Mouse (Mus musculus) testis, adult 2 months (tissue): ENCODE results near the gene Rsph1. TPM values are rescaled to one million over a fixed set of nuclear protein-coding genes. Genes with fewer than 3 reads are reported as not detected.

ENCODE experiments used
- H3K27ac ChIP-seq: fragments of 200-500 bp; 2 replicates; pipeline ENCODE4 v1.5.1; 2012; ENCODE audit warnings: low read depth, low read length; ENCODE audit not compliant: control insufficient read depth, insufficient read depth
- H3K27me3 ChIP-seq: fragments of 200-500 bp; 2 replicates; pipeline ENCODE4 v1.6.1; 2012; ENCODE audit warnings: mild to moderate bottlenecking, low read length, moderate library complexity; ENCODE audit not compliant: control insufficient read depth, insufficient read depth
- H3K36me3 ChIP-seq: fragments of 200-500 bp; 2 replicates; pipeline ENCODE4 v1.6.1; 2012; ENCODE audit warnings: mild to moderate bottlenecking, low read length; ENCODE audit not compliant: control insufficient read depth, insufficient read depth
- H3K4me1 ChIP-seq: fragments of 200-500 bp; 2 replicates; pipeline ENCODE4 v1.6.1; 2012; ENCODE audit warnings: low read length; ENCODE audit not compliant: control insufficient read depth, insufficient read depth
- H3K4me3 ChIP-seq: fragments of 200-500 bp; 2 replicates; pipeline ENCODE4 v1.5.1; 2012; ENCODE audit warnings: low read depth, mild to moderate bottlenecking, low read length, moderate library complexity, mixed read lengths; ENCODE audit not compliant: control insufficient read depth
- CTCF ChIP-seq: fragments of 200-500 bp; IDR thresholded peaks from 2 replicates; pipeline ENCODE4 v1.5.1; 2012; ENCODE audit warnings: low read depth, mild to moderate bottlenecking, inconsistent platforms, low read length, moderate library complexity; ENCODE audit not compliant: control insufficient read depth, insufficient read depth, insufficient replicate concordance
- POLR2A ChIP-seq: fragments of 200-500 bp; IDR thresholded peaks from 2 replicates; pipeline ENCODE4 v1.6.1; 2012; ENCODE audit warnings: low read depth, mild to moderate bottlenecking, inconsistent platforms, low read length, moderate library complexity; ENCODE audit not compliant: control insufficient read depth
- polyA plus RNA-seq: library from polyadenylated mRNA; depleted of rRNA; stranded (reverse); fragments of >200 nt; gene quantifications from 2 replicates; pipeline ENCODE4 v1.2.3, GENCODE M21; 2012

Rsph1 gene
- polyA plus RNA-seq, 1 experiment: 601 TPM

- Histone ChIP-seq H3K27ac (peak overlapping the region; percentile 78), H3K4me1 (peaks cover 3% of the 10 kb centered on the region)
Observed at GRCm38 (mm10) chr17:31311047-31311446, 33.9 kb upstream of the Rsph1 start.

GRCm38 (mm10) chr17:31309281-31309793, 32.2 kb upstream of the Rsph1 start:
- TF ChIP-seq POLR2A (no peak), CTCF (no peak)
- Histone ChIP-seq H3K36me3 (no peaks in the 10 kb centered on the region), H3K27me3 (no peaks in the 10 kb centered on the region), H3K27ac (no peak overlapping the region), H3K4me3 (no peak overlapping the region), H3K4me1 (peaks cover 12% of the 10 kb centered on the region)

More at GRCm38 (mm10) chr17:31311047-31311446, 33.9 kb upstream of the Rsph1 start:
- TF ChIP-seq POLR2A (no peak), CTCF (no peak)
- Histone ChIP-seq H3K36me3 (no peaks in the 10 kb centered on the region), H3K4me3 (peak overlapping the region; percentile 72), H3K27me3 (no peaks in the 10 kb centered on the region)

- no peaks in the 10 kb centered on the region for H3K27me3 ChIP-seq
Observed at GRCm38 (mm10) chr17:31308291-31308816, 31.2 kb upstream of the Rsph1 start.

GRCm38 (mm10) chr17:31307756-31308155, 30.6 kb upstream of the Rsph1 start:
- peaks cover 12% of the 10 kb centered on the region for H3K4me1 ChIP-seq
- H3K36me3 ChIP-seq: no peaks in the 10 kb centered on the region
- TF ChIP-seq CTCF (no peak), POLR2A (no peak)
- no peak overlapping the region for H3K4me3 ChIP-seq
- H3K27ac ChIP-seq: no peak overlapping the region
- H3K27me3 ChIP-seq: no peaks in the 10 kb centered on the region

More at GRCm38 (mm10) chr17:31308291-31308816, 31.2 kb upstream of the Rsph1 start:
- Histone ChIP-seq H3K4me1 (peaks cover 12% of the 10 kb centered on the region), H3K36me3 (no peaks in the 10 kb centered on the region), H3K27ac (no peak overlapping the region), H3K4me3 (no peak overlapping the region)
- no peak for TF ChIP-seq POLR2A
- TF ChIP-seq CTCF: no peak

- no peak overlapping the region for H3K4me3 ChIP-seq
- no peaks in the 10 kb centered on the region for H3K27me3 ChIP-seq
- peaks cover 8% of the 10 kb centered on the region for H3K4me1 ChIP-seq
- TF ChIP-seq POLR2A (no peak), CTCF (no peak)
- no peak overlapping the region for H3K27ac ChIP-seq
- no peaks in the 10 kb centered on the region for H3K36me3 ChIP-seq
Observed at GRCm38 (mm10) chr17:31305776-31306120, 28.6 kb upstream of the Rsph1 start.

- no peak overlapping the region for H3K4me3 ChIP-seq
- peaks cover 8% of the 10 kb centered on the region for H3K4me1 ChIP-seq
- no peaks in the 10 kb centered on the region for H3K27me3 ChIP-seq
- TF ChIP-seq POLR2A (no peak), CTCF (no peak)
- H3K27ac ChIP-seq: peak overlapping the region; percentile 39; the same call in 1 of the 2 replicates
- no peaks in the 10 kb centered on the region for H3K36me3 ChIP-seq
Observed at GRCm38 (mm10) chr17:31304895-31305775, 28.0 kb upstream of the Rsph1 start.

GRCm38 (mm10) chr17:31303401-31303800, 26.2 kb upstream of the Rsph1 start:
- TF ChIP-seq CTCF (no peak), POLR2A (no peak)

More at GRCm38 (mm10) chr17:31303401-31303800, 26.2 kb upstream of the Rsph1 start:
- H3K36me3 ChIP-seq: no peaks in the 10 kb centered on the region
- H3K27me3 ChIP-seq: no peaks in the 10 kb centered on the region
- peaks cover 8% of the 10 kb centered on the region for H3K4me1 ChIP-seq
- H3K27ac ChIP-seq: no peak overlapping the region
- H3K4me3 ChIP-seq: no peak overlapping the region
